Mouse (Mus musculus): ENCODE measurements around the gene Olfr1033. TPM values are rescaled to one million over a fixed set of nuclear protein-coding genes. Genes with fewer than 3 reads are reported as not detected.
"Not testable (repeated sequence)": the region's sequence is repeated elsewhere in the genome, so short reads cannot be mapped to it uniquely, and the experiment has no call there.

Gene Olfr1033
- not detected in 2 replicates for polyA plus RNA-seq (2012)

- H3K27me3 ChIP-seq (ENCODE audit: control insufficient read depth); H3K4me3 ChIP-seq (replicated peaks); H3K36me3 ChIP-seq (ENCODE audit: control insufficient read depth); H3K9me3 ChIP-seq (ENCODE audit: control insufficient read depth, low read length); H3K4me1 ChIP-seq (ENCODE audit: control insufficient read depth): not testable (repeated sequence)
Observed at GRCm38 (mm10) chr2:86020406-86020805, at the start of gene Olfr1033. Gene Olfr1033 (plus strand): TSS chr2:86020633.

- H3K27me3 ChIP-seq (ENCODE audit: control insufficient read depth), result no peaks in the 10 kb centered on the region
- H3K9me3 ChIP-seq (ENCODE audit: control insufficient read depth, low read length), result no peaks in the 10 kb centered on the region
- no peaks in the 10 kb centered on the region for H3K36me3 ChIP-seq (ENCODE audit: control insufficient read depth)
- no peak within 1 kb of the TSS for H3K4me3 ChIP-seq (replicated peaks)
- H3K4me1 ChIP-seq (ENCODE audit: control insufficient read depth), result no peaks in the 10 kb centered on the region
- TF ChIP-seq GATA1 (IDR thresholded peaks at IDR 0.05; ENCODE audit: low read length) (no peak), TAL1 (IDR thresholded peaks at IDR 0.05; ENCODE audit: low read length) (no peak)
Observed at GRCm38 (mm10) chr2:85973595-85973994, 46.8 kb upstream of the Olfr1033 start, which contains the start of gene Olfr1029. Gene Olfr1029 (plus strand): TSS chr2:85973895.

- no peaks in the 10 kb centered on the region for H3K27me3 ChIP-seq (ENCODE audit: control insufficient read depth)
- no peak within 1 kb of the TSS for H3K4me3 ChIP-seq (replicated peaks)
Observed at GRCm38 (mm10) chr2:85978976-85979375, 41.5 kb upstream of the Olfr1033 start, which contains the start of gene Olfr1030. Gene Olfr1030 (plus strand): TSS chr2:85979276.

GRCm38 (mm10) chr2:85990004-85990403 is 30.4 kb upstream of the Olfr1033 start, which contains the start of gene Olfr1031:
Gene Olfr1031 (plus strand): TSS chr2:85990304.
- Histone ChIP-seq H3K36me3 (ENCODE audit: control insufficient read depth) (no peaks in the 10 kb centered on the region), H3K4me1 (ENCODE audit: control insufficient read depth) (no peaks in the 10 kb centered on the region)

More at GRCm38 (mm10) chr2:85978976-85979375, 41.5 kb upstream of the Olfr1033 start, which contains the start of gene Olfr1030:
- Histone ChIP-seq H3K9me3 (ENCODE audit: control insufficient read depth, low read length) (no peaks in the 10 kb centered on the region), H3K36me3 (ENCODE audit: control insufficient read depth) (no peaks in the 10 kb centered on the region), H3K4me1 (ENCODE audit: control insufficient read depth) (no peaks in the 10 kb centered on the region)
- TF ChIP-seq TAL1 (IDR thresholded peaks at IDR 0.05; ENCODE audit: low read length) (no peak), GATA1 (IDR thresholded peaks at IDR 0.05; ENCODE audit: low read length) (no peak)

GRCm38 (mm10) chr2:86005240-86005639 is 15.2 kb upstream of the Olfr1033 start, which contains the start of gene Olfr1032:
Gene Olfr1032 (plus strand): TSS chr2:86005540.
- TF ChIP-seq TAL1 (IDR thresholded peaks at IDR 0.05; ENCODE audit: low read length) (no peak), GATA1 (IDR thresholded peaks at IDR 0.05; ENCODE audit: low read length) (no peak)
- no peaks in the 10 kb centered on the region for H3K4me1 ChIP-seq (ENCODE audit: control insufficient read depth)
- H3K9me3 ChIP-seq (ENCODE audit: control insufficient read depth, low read length), result no peaks in the 10 kb centered on the region
- no peaks in the 10 kb centered on the region for H3K27me3 ChIP-seq (ENCODE audit: control insufficient read depth)
- no peaks in the 10 kb centered on the region for H3K36me3 ChIP-seq (ENCODE audit: control insufficient read depth)
- H3K4me3 ChIP-seq (replicated peaks), result no peak within 1 kb of the TSS

More at GRCm38 (mm10) chr2:85990004-85990403, 30.4 kb upstream of the Olfr1033 start, which contains the start of gene Olfr1031:
- no peak within 1 kb of the TSS for H3K4me3 ChIP-seq (replicated peaks)
- TF ChIP-seq TAL1 (IDR thresholded peaks at IDR 0.05; ENCODE audit: low read length) (no peak), GATA1 (IDR thresholded peaks at IDR 0.05; ENCODE audit: low read length) (no peak)
- H3K9me3 ChIP-seq (ENCODE audit: control insufficient read depth, low read length), result 0 out of 2 replicates have a peak, but pooled peaks cover 3% of the 10 kb centered on the region
- no peaks in the 10 kb centered on the region for H3K27me3 ChIP-seq (ENCODE audit: control insufficient read depth)

- not testable (repeated sequence) for H3K4me3 ChIP-seq (replicated peaks); H3K36me3 ChIP-seq (ENCODE audit: control insufficient read depth); H3K9me3 ChIP-seq (ENCODE audit: control insufficient read depth, low read length); H3K27me3 ChIP-seq (ENCODE audit: control insufficient read depth); H3K4me1 ChIP-seq (ENCODE audit: control insufficient read depth)
Observed at GRCm38 (mm10) chr2:86021518-86021917, 1.1 kb downstream of the Olfr1033 start.

GRCm38 (mm10) chr2:86045561-86045960 is 25.1 kb downstream of the Olfr1033 start, which contains the start of gene Olfr1034:
Gene Olfr1034 (plus strand): TSS chr2:86045861.
- no peak for TF ChIP-seq GATA1 (IDR thresholded peaks at IDR 0.05; ENCODE audit: low read length)
- Histone ChIP-seq H3K4me3 (replicated peaks) (no peak within 1 kb of the TSS), H3K9me3 (ENCODE audit: control insufficient read depth, low read length) (no peaks in the 10 kb centered on the region), H3K4me1 (ENCODE audit: control insufficient read depth) (no peaks in the 10 kb centered on the region), H3K27me3 (ENCODE audit: control insufficient read depth) (no peaks in the 10 kb centered on the region), H3K36me3 (ENCODE audit: control insufficient read depth) (no peaks in the 10 kb centered on the region)

- H3K4me1 ChIP-seq (ENCODE audit: control insufficient read depth); H3K9me3 ChIP-seq (ENCODE audit: control insufficient read depth, low read length); H3K27me3 ChIP-seq (ENCODE audit: control insufficient read depth): not testable (repeated sequence)
Observed at GRCm38 (mm10) chr2:86050777-86051176, 30.3 kb downstream of the Olfr1033 start.

GRCm38 (mm10) chr2:86063766-86064165 is 43.3 kb downstream of the Olfr1033 start:
- not testable (repeated sequence) for H3K27me3 ChIP-seq (ENCODE audit: control insufficient read depth); H3K4me1 ChIP-seq (ENCODE audit: control insufficient read depth); H3K36me3 ChIP-seq (ENCODE audit: control insufficient read depth); H3K9me3 ChIP-seq (ENCODE audit: control insufficient read depth, low read length); H3K4me3 ChIP-seq (replicated peaks)

More at GRCm38 (mm10) chr2:86050777-86051176, 30.3 kb downstream of the Olfr1033 start:
- not testable (repeated sequence) for H3K36me3 ChIP-seq (ENCODE audit: control insufficient read depth); H3K4me3 ChIP-seq (replicated peaks)

- no peaks in the 10 kb centered on the region for H3K36me3 ChIP-seq (ENCODE audit: control insufficient read depth)
- no peak overlapping the region for H3K4me3 ChIP-seq (replicated peaks)
- H3K4me1 ChIP-seq (ENCODE audit: control insufficient read depth), result no peaks in the 10 kb centered on the region
- no peaks in the 10 kb centered on the region for H3K27me3 ChIP-seq (ENCODE audit: control insufficient read depth)
- TF ChIP-seq GATA1 (IDR thresholded peaks at IDR 0.05; ENCODE audit: low read length), result no peak
- TF ChIP-seq TAL1 (IDR thresholded peaks at IDR 0.05; ENCODE audit: low read length), result no peak
- 0 out of 2 replicates have a peak, but pooled peaks cover 2% of the 10 kb centered on the region for H3K9me3 ChIP-seq (ENCODE audit: control insufficient read depth, low read length)
Observed at GRCm38 (mm10) chr2:86070189-86070588, 49.8 kb downstream of the Olfr1033 start.

- H3K9me3 ChIP-seq (ENCODE audit: control insufficient read depth, low read length); H3K36me3 ChIP-seq (ENCODE audit: control insufficient read depth); H3K27me3 ChIP-seq (ENCODE audit: control insufficient read depth); H3K4me1 ChIP-seq (ENCODE audit: control insufficient read depth); H3K4me3 ChIP-seq (replicated peaks): not testable (repeated sequence)
Observed at GRCm38 (mm10) chr2:86073692-86074091, 53.3 kb downstream of the Olfr1033 start, which contains the start of gene Olfr1036. Gene Olfr1036 (plus strand): TSS chr2:86073992.

GRCm38 (mm10) chr2:86080478-86080877 is 60.0 kb downstream of the Olfr1033 start:
- H3K4me3 ChIP-seq (replicated peaks); H3K9me3 ChIP-seq (ENCODE audit: control insufficient read depth, low read length); H3K27me3 ChIP-seq (ENCODE audit: control insufficient read depth); H3K4me1 ChIP-seq (ENCODE audit: control insufficient read depth); H3K36me3 ChIP-seq (ENCODE audit: control insufficient read depth): not testable (repeated sequence)

Measured in erythroblast, embryonic 14.5 days (primary cell).